Mouse (Mus musculus) heart, embryonic 11.5 days (tissue): ENCODE data around the gene Atf3. TPM values are rescaled to one million over a fixed set of nuclear protein-coding genes. Genes with fewer than 3 reads are reported as not detected.
"Not testable (repeated sequence)": the region's sequence is repeated elsewhere in the genome, so short reads cannot be mapped to it uniquely, and the experiment has no call there.

Experiments used
- ATAC-seq: fragments of 200-750 bp; cut with Nextera tagmentation; replicated peaks from 2 replicates; pipeline ENCODE4 v1.8.0; 2017; ENCODE audit warnings: moderate library complexity; ENCODE audit not compliant: insufficient number of reproducible peaks, low FRiP score, low TSS enrichment
- H3K27ac ChIP-seq: fragments of 300-500 bp; sonication (generic); 2 replicates; pipeline ENCODE4 v1.5.1; 2014; ENCODE audit warnings: mild to moderate bottlenecking, low read depth, low read length
- H3K27me3 ChIP-seq: fragments of 300-500 bp; sonication (generic); 2 replicates; pipeline ENCODE4 v1.6.1; 2014; ENCODE audit warnings: mild to moderate bottlenecking, low read length, mixed read lengths; ENCODE audit not compliant: control insufficient read depth, insufficient read depth
- H3K36me3 ChIP-seq: fragments of 300-500 bp; sonication (generic); 2 replicates; pipeline ENCODE4 v1.6.1; 2014; ENCODE audit warnings: mild to moderate bottlenecking, low read length, moderate library complexity, mixed read lengths; ENCODE audit not compliant: control insufficient read depth, insufficient read depth
- H3K4me1 ChIP-seq: fragments of 300-500 bp; sonication (generic); 2 replicates; pipeline ENCODE4 v1.6.1; 2014; ENCODE audit warnings: low read length; ENCODE audit not compliant: control insufficient read depth, insufficient read depth
- H3K4me2 ChIP-seq: fragments of 300-500 bp; sonication (generic); 2 replicates; pipeline ENCODE4 v1.6.1; 2014; ENCODE audit warnings: mild to moderate bottlenecking, moderate library complexity
- H3K4me3 ChIP-seq: fragments of 300-500 bp; sonication (generic); 2 replicates; pipeline ENCODE4 v1.5.1; 2014; ENCODE audit warnings: low read depth, low read length
- H3K9ac ChIP-seq: fragments of 300-500 bp; sonication (generic); 2 replicates; pipeline ENCODE4 v1.6.1; 2014; ENCODE audit warnings: mild to moderate bottlenecking, low read depth, low read length, moderate library complexity
- H3K9me3 ChIP-seq: fragments of 300-500 bp; sonication (generic); replicated peaks from 2 replicates; pipeline ENCODE4 v1.6.1; 2016; ENCODE audit warnings: low read length; ENCODE audit not compliant: control insufficient read depth
- WGBS: fragments of 180-500 bp; shearing (Covaris S2); extraction: QIAGEN DNeasy Blood & Tissue Kit; methylation state at CpG from one replicate; pipeline ENCODE4 v1.1.7; 2014; ENCODE audit not compliant: insufficient replicate concordance; 5-methylcytosine and 5-hydroxymethylcytosine counted together
- polyA plus RNA-seq: library from polyadenylated mRNA; unstranded; fragments of >200 nt; fragmentation: Nextera tagmentation; extraction: Ambion mirVana; gene quantifications from 2 replicates; pipeline ENCODE4 v1.2.1, GENCODE M21; 2014

The Atf3 gene
- polyA plus RNA-seq, 1 experiment from 2014 or later: 13.7 TPM

GRCm38 (mm10) chr1:191172487-191172886 is 45.4 kb downstream of the Atf3 start:
- H3K4me3 ChIP-seq: no peak overlapping the region
- H3K36me3 ChIP-seq: peaks cover 7% of the 10 kb centered on the region
- 14% methylated on average over 6 of the region's 6 CpGs for WGBS
- H3K9me3 ChIP-seq: no peaks in the 10 kb centered on the region
- H3K27me3 ChIP-seq: no peaks in the 10 kb centered on the region
- no peak overlapping the region for H3K9ac ChIP-seq
- no peak overlapping the region for H3K4me2 ChIP-seq
- H3K4me1 ChIP-seq: no peaks in the 10 kb centered on the region
- no peak overlapping the region for H3K27ac ChIP-seq
- ATAC-seq: no peak

GRCm38 (mm10) chr1:191170444-191170843 is 47.4 kb downstream of the Atf3 start:
- no peak overlapping the region for H3K4me2 ChIP-seq
- H3K27me3 ChIP-seq: no peaks in the 10 kb centered on the region
- H3K9me3 ChIP-seq: no peaks in the 10 kb centered on the region
- 60% methylated on average over 2 of the region's 2 CpGs for WGBS
- H3K27ac ChIP-seq: no peak overlapping the region
- no peak overlapping the region for H3K9ac ChIP-seq
- no peak for ATAC-seq
- H3K4me3 ChIP-seq: no peak overlapping the region
- H3K4me1 ChIP-seq: no peaks in the 10 kb centered on the region
- H3K36me3 ChIP-seq: peaks cover 7% of the 10 kb centered on the region

GRCm38 (mm10) chr1:191166189-191166588 is 51.6 kb downstream of the Atf3 start:
- no peaks in the 10 kb centered on the region for H3K4me1 ChIP-seq
- no peak for ATAC-seq
- H3K27me3 ChIP-seq: no peaks in the 10 kb centered on the region
- H3K4me2 ChIP-seq: no peak overlapping the region
- no peak overlapping the region for H3K9ac ChIP-seq
- 74% methylated on average over 4 of the region's 4 CpGs for WGBS
- no peaks in the 10 kb centered on the region for H3K9me3 ChIP-seq
- H3K27ac ChIP-seq: no peak overlapping the region
- H3K4me3 ChIP-seq: no peak overlapping the region
- H3K36me3 ChIP-seq: 0 out of 2 replicates have a peak, but pooled peaks cover 2% of the 10 kb centered on the region

DNA sequence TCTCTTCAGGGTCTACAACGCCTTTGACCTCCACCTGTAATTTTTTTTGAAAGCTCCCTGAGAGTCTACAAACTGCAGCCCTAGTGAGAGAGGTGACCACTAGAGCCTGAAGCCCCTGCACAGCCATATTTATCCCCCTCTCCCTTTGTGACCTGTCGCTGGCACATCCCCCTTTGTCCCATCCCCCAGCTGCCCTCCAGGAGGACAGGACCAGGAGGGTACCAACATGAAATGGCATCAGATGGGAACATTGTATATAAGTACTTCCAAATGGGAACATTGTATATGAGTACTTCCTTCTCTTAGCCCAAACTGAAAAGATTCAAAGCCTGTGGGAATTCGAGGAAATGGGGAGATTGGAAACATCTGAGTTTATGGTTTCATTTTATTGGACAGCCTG is 53.1 kb downstream of the Atf3 start, which contains the start of gene Fam71a:
Fam71a (minus strand) TSS at position 101 of the 400 bp plus-strand sequence.
- ATAC-seq: no peak
- WGBS: 82% methylated on average over 3 of the region's 3 CpGs
- H3K4me1 ChIP-seq: no peaks in the 10 kb centered on the region
- H3K9ac ChIP-seq: no peak within 1 kb of the TSS
- no peaks in the 10 kb centered on the region for H3K27me3 ChIP-seq
- H3K27ac ChIP-seq: no peak within 1 kb of the TSS
- no peak within 1 kb of the TSS for H3K4me3 ChIP-seq
- H3K36me3 ChIP-seq: no peaks in the 10 kb centered on the region
- no peak within 1 kb of the TSS for H3K4me2 ChIP-seq
- H3K9me3 ChIP-seq: no peaks in the 10 kb centered on the region

DNA sequence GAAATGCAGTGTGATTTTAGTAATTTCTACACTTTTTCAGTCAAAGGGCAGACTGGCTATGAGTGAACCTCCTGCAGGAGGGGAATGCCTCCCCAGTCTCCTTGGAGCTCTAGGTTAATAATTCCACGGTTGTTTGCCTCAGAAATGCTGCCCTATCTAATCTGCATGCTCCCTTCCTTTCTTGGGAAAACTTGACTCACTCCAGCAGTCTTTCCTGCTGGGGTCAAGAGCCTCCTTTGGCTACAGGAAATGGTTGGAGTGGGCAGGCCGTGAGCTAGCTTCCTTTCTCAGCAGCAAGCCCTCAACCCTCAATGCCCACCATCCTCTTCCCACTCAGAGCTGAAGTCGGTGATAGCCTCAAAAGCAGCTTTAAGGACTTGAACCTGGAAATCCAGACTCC is 63.5 kb downstream of the Atf3 start:
- Histone ChIP-seq H3K27me3 (no peaks in the 10 kb centered on the region), H3K4me2 (no peak overlapping the region), H3K27ac (peak overlapping the region; percentile 93), H3K9ac (no peak overlapping the region), H3K9me3 (peaks cover 3% of the 10 kb centered on the region; the same call in 1 of the 2 replicates), H3K4me1 (peaks cover 3% of the 10 kb centered on the region; the same call in 1 of the 2 replicates), H3K36me3 (no peaks in the 10 kb centered on the region), H3K4me3 (no peak overlapping the region)
- ATAC-seq: peak; percentile 67
- WGBS: 23% methylated on average over 3 of the region's 3 CpGs

DNA sequence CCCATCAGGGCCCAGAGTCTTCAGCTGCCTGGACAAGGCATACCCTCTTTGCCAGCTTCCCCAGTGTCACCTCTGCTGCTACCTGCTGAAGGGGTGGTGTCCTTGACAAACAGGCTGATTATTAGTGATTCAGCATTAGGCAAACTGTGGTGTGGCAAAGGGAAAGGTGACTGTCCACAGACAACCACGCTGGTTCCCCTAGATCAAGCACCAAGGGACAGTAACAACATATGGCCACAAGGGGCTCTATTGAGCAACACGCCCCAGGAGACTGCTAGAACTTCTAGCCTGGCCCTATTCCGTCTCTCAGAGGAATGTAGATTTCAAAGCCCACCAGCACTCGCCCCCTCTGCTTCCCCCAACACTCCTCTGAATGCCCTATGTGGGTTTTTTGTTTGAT is 64.8 kb downstream of the Atf3 start:
- no peak for ATAC-seq
- Histone ChIP-seq H3K27ac (peak overlapping the region; percentile 93; the same call in 1 of the 2 replicates), H3K4me2 (no peak overlapping the region), H3K27me3 (no peaks in the 10 kb centered on the region), H3K4me1 (peaks cover 3% of the 10 kb centered on the region; the same call in 1 of the 2 replicates), H3K9me3 (peaks cover 3% of the 10 kb centered on the region; the same call in 1 of the 2 replicates), H3K36me3 (no peaks in the 10 kb centered on the region), H3K9ac (no peak overlapping the region), H3K4me3 (no peak overlapping the region)
- WGBS: 22% methylated on average over 4 of the region's 4 CpGs

DNA sequence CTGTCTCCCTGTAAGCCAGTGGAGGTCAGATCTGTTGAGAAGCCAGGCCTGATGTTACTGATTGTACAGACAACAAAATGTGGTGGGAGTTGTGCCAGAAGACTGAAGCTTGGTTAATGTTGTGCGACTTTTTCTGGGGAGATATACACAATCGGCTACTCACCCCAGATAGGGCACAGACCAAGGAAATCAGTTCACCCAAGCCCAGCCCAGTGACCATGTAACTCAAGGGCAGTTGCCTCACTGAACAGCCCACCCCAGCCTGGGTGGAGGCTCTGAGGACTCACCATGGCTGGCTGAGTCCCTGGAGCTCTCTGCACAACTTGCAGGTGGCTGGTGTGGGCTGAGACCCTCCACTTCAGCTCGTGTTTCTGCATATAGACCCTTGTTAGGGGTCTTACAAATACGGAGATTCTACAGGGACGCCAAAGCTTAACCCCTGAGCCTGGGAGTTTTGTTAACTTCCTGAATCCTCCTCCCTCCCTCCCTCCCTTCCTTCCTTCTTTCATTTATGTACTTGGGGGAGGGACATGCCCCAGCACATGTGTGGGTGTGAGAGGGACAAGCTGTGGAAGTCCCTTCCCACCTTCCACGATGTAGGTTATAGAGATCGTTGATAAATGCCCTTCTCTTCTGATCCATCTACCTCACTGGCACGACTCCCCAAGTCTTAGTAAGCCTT is 66.8 kb downstream of the Atf3 start:
- H3K36me3 ChIP-seq: no peaks in the 10 kb centered on the region
- 68% methylated on average over 8 of the region's 8 CpGs for WGBS
- no peak overlapping the region for H3K27ac ChIP-seq
- no peak for ATAC-seq
- H3K4me1 ChIP-seq: peaks cover 3% of the 10 kb centered on the region; the same call in 1 of the 2 replicates
- H3K27me3 ChIP-seq: no peaks in the 10 kb centered on the region
- no peak overlapping the region for H3K4me2 ChIP-seq
- no peaks in the 10 kb centered on the region; the same call in 1 of the 2 replicates for H3K9me3 ChIP-seq
- H3K9ac ChIP-seq: no peak overlapping the region
- H3K4me3 ChIP-seq: no peak overlapping the region

DNA sequence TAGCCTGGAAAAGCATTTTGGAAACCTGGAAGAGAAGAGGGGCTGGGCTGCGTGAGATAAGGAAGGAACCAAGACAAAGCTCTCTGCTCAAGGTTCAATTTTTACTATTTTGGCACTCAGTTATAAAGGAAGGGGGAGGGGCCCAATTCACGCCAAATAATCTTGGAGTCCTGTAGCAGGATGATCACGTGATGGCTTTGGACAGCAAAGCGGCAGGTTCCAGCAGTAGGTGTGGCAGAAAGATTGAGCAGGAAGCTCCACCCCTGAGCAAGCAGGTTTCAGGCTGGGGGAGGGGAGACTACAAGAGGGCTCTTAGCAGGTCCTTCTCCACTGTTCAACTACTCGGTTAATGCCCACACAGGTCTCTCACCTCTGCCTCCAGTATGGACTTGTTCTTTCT is 68.3 kb downstream of the Atf3 start:
- not testable (repeated sequence) for H3K4me1 ChIP-seq, H3K27ac ChIP-seq, ATAC-seq, H3K27me3 ChIP-seq, H3K4me3 ChIP-seq, H3K9ac ChIP-seq, H3K4me2 ChIP-seq, H3K36me3 ChIP-seq, H3K9me3 ChIP-seq
- 73% methylated on average over 5 of the region's 5 CpGs for WGBS

- Histone ChIP-seq H3K27ac (no peak overlapping the region), H3K4me3 (no peak overlapping the region), H3K4me1 (no peaks in the 10 kb centered on the region; the same call in 1 of the 2 replicates), H3K4me2 (no peak overlapping the region), H3K9ac (no peak overlapping the region), H3K36me3 (no peaks in the 10 kb centered on the region), H3K27me3 (no peaks in the 10 kb centered on the region), H3K9me3 (no peaks in the 10 kb centered on the region)
- no peak for ATAC-seq
- WGBS: 78% methylated on average over 8 of the region's 8 CpGs
Measured at GRCm38 (mm10) chr1:191140983-191141382, 76.9 kb downstream of the Atf3 start.
